Mouse (Mus musculus): ENCODE measurements around the gene Slc26a3. TPM values are rescaled to one million over a fixed set of nuclear protein-coding genes. Genes with fewer than 3 reads are reported as not detected.

Slc26a3 gene
- 0.21 TPM for total RNA-seq (2023)

DNA sequence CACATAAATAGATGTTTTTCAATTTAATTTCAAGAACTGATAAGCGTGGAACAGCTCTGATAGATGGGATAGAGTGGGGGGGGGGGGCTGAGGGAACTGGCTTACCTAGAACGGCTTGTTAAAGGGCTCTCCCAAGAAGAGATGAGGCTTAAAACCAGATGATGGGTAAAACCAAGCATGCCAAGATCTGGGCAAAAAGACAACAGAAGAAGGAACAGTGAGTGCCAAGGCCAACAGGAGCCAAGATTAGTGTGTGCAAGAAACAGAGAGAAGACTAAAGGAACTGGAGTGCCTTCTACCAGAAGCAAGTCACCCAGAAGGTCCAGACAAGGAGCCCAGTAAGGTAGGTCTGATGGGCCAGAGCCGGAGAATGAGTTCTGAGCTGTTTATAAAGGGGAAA lies at the start of gene Slc26a3:
Slc26a3 (plus strand) TSS at position 301 of the 400 bp plus-strand sequence.

DNA sequence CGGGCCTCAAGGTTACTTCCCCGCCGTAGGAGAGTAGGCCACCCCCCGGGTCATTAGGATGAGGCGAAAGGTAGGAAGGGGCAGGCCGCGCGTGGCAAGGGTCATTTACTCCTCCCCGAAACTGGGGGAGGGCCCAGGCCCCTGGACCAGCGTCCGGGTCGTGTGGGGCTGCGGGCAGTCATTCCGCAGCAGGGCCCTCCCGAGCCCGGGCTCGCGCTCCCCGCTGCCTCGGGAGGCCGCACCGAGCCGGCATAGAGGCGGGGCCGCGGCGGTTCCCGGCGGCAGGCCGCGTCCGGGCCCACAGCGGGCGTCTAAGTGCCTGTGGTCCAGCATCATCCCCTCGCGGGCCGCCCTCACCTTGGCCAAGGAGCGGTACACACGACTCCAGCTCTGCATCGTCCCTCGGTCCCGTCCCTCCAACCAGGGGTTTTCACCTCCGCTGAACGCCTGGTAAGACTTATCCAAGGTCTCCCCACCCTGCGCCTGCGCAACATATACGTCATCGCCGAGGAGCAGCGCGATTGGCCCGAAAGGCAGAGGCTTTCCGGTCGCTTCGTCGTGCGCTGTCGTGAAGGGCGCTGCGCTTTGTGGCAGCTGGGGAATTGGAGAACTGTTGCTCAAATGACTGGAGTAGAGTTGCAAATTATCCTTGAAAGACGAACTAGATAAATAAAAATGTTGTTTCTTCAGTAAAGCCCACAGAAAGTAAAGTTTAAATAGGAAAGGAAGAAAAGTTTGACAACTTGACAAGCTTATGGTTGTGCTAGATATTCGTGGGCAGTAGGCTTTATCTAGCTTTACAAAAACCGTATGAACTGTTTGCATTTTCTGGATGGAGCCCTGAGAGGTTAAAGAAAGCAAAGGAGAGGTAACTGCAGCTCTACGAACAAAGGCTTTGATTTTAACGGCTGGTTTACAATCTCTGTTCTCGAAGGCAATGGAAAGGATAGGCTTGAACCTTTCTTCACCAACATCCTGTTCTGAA lies 39.4 kb upstream of the Slc26a3 start, which contains the start of gene Dld:
Dld (minus strand) TSS at position 510 of the 985 bp plus-strand sequence.

DNA sequence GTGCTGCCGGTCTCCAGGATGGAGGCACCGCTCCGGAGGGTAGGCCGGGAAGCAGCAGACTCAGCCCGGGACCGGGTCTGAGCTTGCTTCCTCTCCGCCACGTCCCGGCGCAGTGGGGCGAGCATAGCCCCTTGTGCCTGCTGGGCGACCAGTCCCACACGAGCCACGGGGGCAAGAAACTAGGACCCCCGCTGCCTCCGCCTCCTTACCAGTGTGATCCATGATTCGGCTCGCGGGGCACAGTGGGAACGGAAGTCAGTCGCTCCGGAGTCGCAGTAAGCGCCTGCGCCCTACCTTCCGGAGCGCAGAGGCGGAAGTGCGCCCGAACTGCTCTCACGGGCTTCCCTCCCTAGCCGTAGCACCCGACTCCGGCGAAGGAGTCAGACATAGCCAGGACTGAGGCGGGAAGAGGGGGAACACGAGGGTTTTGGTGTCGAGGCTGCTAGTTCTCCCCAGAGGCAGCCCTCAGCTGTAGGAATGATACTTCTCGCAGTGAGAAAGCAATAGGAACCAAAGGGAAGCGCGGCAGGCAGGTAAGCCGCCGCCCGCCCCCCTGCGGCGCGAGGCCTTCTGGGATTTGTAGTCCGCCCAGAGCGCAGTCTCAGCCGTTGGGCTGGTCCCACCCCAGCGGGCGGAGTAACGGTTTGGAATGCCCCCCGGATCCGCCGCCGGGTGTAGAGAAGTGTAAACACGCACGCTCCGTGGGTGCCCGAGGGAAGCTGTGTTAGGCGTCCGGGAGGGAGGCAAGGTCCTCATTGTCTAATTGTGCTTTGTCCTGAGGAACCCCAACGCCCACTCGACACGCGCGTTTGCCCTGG lies 108.9 kb downstream of the Slc26a3 start, which contains the start of gene Cbll1:
Cbll1 (minus strand) TSS at position 303 of the 818 bp plus-strand sequence.

Other genes starting within 250 kb of the Slc26a3 start
- not detected for gene Gm6993, start 150.1 kb upstream of the Slc26a3 start, total RNA-seq (2023)
- 0.68 TPM for gene Lamb1, start 125.6 kb upstream of the Slc26a3 start, total RNA-seq (2023)
- 47.1 TPM for gene Dld, start 39.4 kb upstream of the Slc26a3 start, total RNA-seq (2023)
- gene Cbll1, start 108.7 kb downstream of the Slc26a3 start, total RNA-seq (2023), result 32.5 TPM
- gene Slc26a4, start 169.1 kb downstream of the Slc26a3 start, total RNA-seq (2023), result not detected
- gene Bcap29, start 243.8 kb downstream of the Slc26a3 start, total RNA-seq (2023), result 24.9 TPM